Mouse (Mus musculus): Measurements from ENCODE around the gene Jup. TPM values are rescaled to one million over a fixed set of nuclear protein-coding genes. Genes with fewer than 3 reads are reported as not detected.
"Not testable (repeated sequence)": the region's sequence is repeated elsewhere in the genome, so short reads cannot be mapped to it uniquely, and the experiment has no call there.

Jup gene
- total RNA-seq, 2 experiments from 2014 or later: 1.8 to 2.3 TPM

- peak; percentile 53; the same call in 1 of the 2 replicates for ATAC-seq (replicated peaks; ENCODE audit: low FRiP score, poor library complexity, severe bottlenecking)
Observed at GRCm38 (mm10) chr11:100362979-100363562, 34.5 kb downstream of the Jup start.

- ATAC-seq (replicated peaks; ENCODE audit: low FRiP score, poor library complexity, severe bottlenecking): peak; percentile 78
Observed at GRCm38 (mm10) chr11:100362209-100362978, 35.2 kb downstream of the Jup start.

- not testable (repeated sequence) for ATAC-seq (replicated peaks; ENCODE audit: low FRiP score, poor library complexity, severe bottlenecking)
Observed at GRCm38 (mm10) chr11:100361059-100361458, 36.5 kb downstream of the Jup start.

GRCm38 (mm10) chr11:100360175-100360574 is 37.4 kb downstream of the Jup start:
- no peak for ATAC-seq (replicated peaks; ENCODE audit: low FRiP score, poor library complexity, severe bottlenecking)

- no peak for ATAC-seq (replicated peaks; ENCODE audit: low FRiP score, poor library complexity, severe bottlenecking)
Observed at GRCm38 (mm10) chr11:100357408-100357807, 40.2 kb downstream of the Jup start.

- ATAC-seq (replicated peaks; ENCODE audit: low FRiP score, poor library complexity, severe bottlenecking): no peak
Observed at GRCm38 (mm10) chr11:100356819-100357211, 40.7 kb downstream of the Jup start.

- ATAC-seq (replicated peaks; ENCODE audit: low FRiP score, poor library complexity, severe bottlenecking): no peak
Observed at GRCm38 (mm10) chr11:100355972-100356818, 41.4 kb downstream of the Jup start, which contains the start of gene Hap1. Gene Hap1, minus strand, starts transcription at chr11:100356128.

- no peak for ATAC-seq (replicated peaks; ENCODE audit: low FRiP score, poor library complexity, severe bottlenecking)
Observed at GRCm38 (mm10) chr11:100355151-100355951, 42.2 kb downstream of the Jup start.

GRCm38 (mm10) chr11:100352076-100352857 is 45.3 kb downstream of the Jup start:
- no peak for ATAC-seq (replicated peaks; ENCODE audit: low FRiP score, poor library complexity, severe bottlenecking)

- ATAC-seq (replicated peaks; ENCODE audit: low FRiP score, poor library complexity, severe bottlenecking): no peak
Observed at GRCm38 (mm10) chr11:100344269-100344668, 53.3 kb downstream of the Jup start.

GRCm38 (mm10) chr11:100335731-100336130 is 61.8 kb downstream of the Jup start:
- ATAC-seq (replicated peaks; ENCODE audit: low FRiP score, poor library complexity, severe bottlenecking): no peak

GRCm38 (mm10) chr11:100333944-100334457 is 63.6 kb downstream of the Jup start, which contains the start of gene Gast:
Gene Gast, plus strand, starts transcription at chr11:100334407.
- ATAC-seq (replicated peaks; ENCODE audit: low FRiP score, poor library complexity, severe bottlenecking): no peak

- ATAC-seq (replicated peaks; ENCODE audit: low FRiP score, poor library complexity, severe bottlenecking): no peak
Observed at GRCm38 (mm10) chr11:100332766-100333515, 64.6 kb downstream of the Jup start.

GRCm38 (mm10) chr11:100330816-100331375 is 66.7 kb downstream of the Jup start:
- not testable (repeated sequence) for ATAC-seq (replicated peaks; ENCODE audit: low FRiP score, poor library complexity, severe bottlenecking)

GRCm38 (mm10) chr11:100330235-100330634 is 67.3 kb downstream of the Jup start:
- ATAC-seq (replicated peaks; ENCODE audit: low FRiP score, poor library complexity, severe bottlenecking): no peak

- ATAC-seq (replicated peaks; ENCODE audit: low FRiP score, poor library complexity, severe bottlenecking): no peak
Observed at GRCm38 (mm10) chr11:100327761-100328160, 69.8 kb downstream of the Jup start.

- ATAC-seq (replicated peaks; ENCODE audit: low FRiP score, poor library complexity, severe bottlenecking): no peak
Observed at GRCm38 (mm10) chr11:100327316-100327715, 70.2 kb downstream of the Jup start.

Measured in erythroblast, adult 5-6 weeks (primary cell).